Comparison of ENCODE assay signal across 19 mouse cellular contexts in genomic region chr8:80263468-80263945, GRCm38 (mm10).
DNase-seq lines count a peak whose midpoint lies in the region; ATAC-seq and TF ChIP-seq lines count a peak whose summit lies in the region.
"Had no signal": no experiment of that assay in that cellular context is flagged by ENCODE, and none has a peak within 500 bp of the region (broad histone marks: within the 10 kb centered on the region; RNA-seq: fewer than 3 reads in every experiment).

No protein-coding gene starts in this region.

- 31% methylated on average over 11 of the region's 11 CpGs for WGBS in kidney, postnatal 0 days
- WGBS in hindbrain, embryonic 14.5 days = 24% methylated on average over 11 of the region's 11 CpGs
- 36% methylated on average over 11 of the region's 11 CpGs for WGBS in midbrain, embryonic 15.5 days

- no peaks in the 10 kb centered on the region for H3K4me1 ChIP-seq in kidney, postnatal 0 days (replicated peaks; ENCODE audit: insufficient read depth, low read length)
- H3K4me1 ChIP-seq in hindbrain, embryonic 14.5 days (replicated peaks; ENCODE audit: control insufficient read depth, insufficient read depth, low read length) = peaks cover 5% of the 10 kb centered on the region; the same call in 1 of the 2 replicates
- no peaks in the 10 kb centered on the region for H3K4me1 ChIP-seq in midbrain, embryonic 15.5 days
- H3K4me1 ChIP-seq: embryonic facial prominence, embryonic 15.5 days; heart, embryonic 15.5 days; liver, embryonic 15.5 days had no signal

- no peak for ATAC-seq in kidney, postnatal 0 days (replicated peaks; ENCODE audit: low FRiP score, low read depth)
- peak; percentile 60; the same call in 1 of the 2 replicates for ATAC-seq in hindbrain, embryonic 14.5 days (ENCODE audit: low FRiP score)
- ATAC-seq in midbrain, embryonic 15.5 days (replicated peaks) = peak; percentile 67
- ATAC-seq: Patski had no signal

- no peak overlapping the region for H3K4me3 ChIP-seq in kidney, postnatal 0 days (replicated peaks; ENCODE audit: low read depth, low read length)
- no peak overlapping the region for H3K4me3 ChIP-seq in hindbrain, embryonic 14.5 days (replicated peaks; ENCODE audit: low read length)
- no peak overlapping the region for H3K4me3 ChIP-seq in midbrain, embryonic 15.5 days
- H3K4me3 ChIP-seq: embryonic facial prominence, embryonic 15.5 days; heart, embryonic 15.5 days; kidney, embryonic 15.5 days; left cerebral cortex, adult 2 months; liver, embryonic 15.5 days had no signal

- no peak overlapping the region for H3K4me2 ChIP-seq in kidney, postnatal 0 days (ENCODE audit: low read length)
- peak overlapping the region; percentile 15 for H3K4me2 ChIP-seq in hindbrain, embryonic 14.5 days (replicated peaks)
- H3K4me2 ChIP-seq in midbrain, embryonic 15.5 days = no peak overlapping the region
- H3K4me2 ChIP-seq: embryonic facial prominence, embryonic 15.5 days; heart, embryonic 15.5 days; kidney, embryonic 15.5 days; liver, embryonic 15.5 days had no signal

- H3K9ac ChIP-seq in kidney, postnatal 0 days (ENCODE audit: low read depth, low read length) = no peak overlapping the region
- peak overlapping the region; percentile 40; the same call in 1 of the 2 replicates for H3K9ac ChIP-seq in hindbrain, embryonic 14.5 days
- no peak overlapping the region for H3K9ac ChIP-seq in midbrain, embryonic 15.5 days
- H3K9ac ChIP-seq: embryonic facial prominence, embryonic 15.5 days; heart, embryonic 15.5 days; kidney, embryonic 15.5 days; liver, embryonic 15.5 days had no signal

- no peak for TF ChIP-seq CTCF in kidney, postnatal 0 days (IDR thresholded peaks at IDR 0.05; ENCODE audit: low read depth)

- no peaks in the 10 kb centered on the region for H3K36me3 ChIP-seq in kidney, postnatal 0 days (ENCODE audit: insufficient read depth, low read length)
- no peaks in the 10 kb centered on the region for H3K36me3 ChIP-seq in hindbrain, embryonic 14.5 days (replicated peaks; ENCODE audit: control insufficient read depth, insufficient read depth)
- H3K36me3 ChIP-seq in midbrain, embryonic 15.5 days (replicated peaks) = no peaks in the 10 kb centered on the region
- H3K36me3 ChIP-seq: embryonic facial prominence, embryonic 15.5 days; heart, embryonic 15.5 days; kidney, embryonic 15.5 days; liver, embryonic 15.5 days had no signal

- no peaks in the 10 kb centered on the region for H3K9me3 ChIP-seq in kidney, postnatal 0 days (replicated peaks; ENCODE audit: low read length)
- no peaks in the 10 kb centered on the region for H3K9me3 ChIP-seq in hindbrain, embryonic 14.5 days (ENCODE audit: control insufficient read depth, low read length)
- no peaks in the 10 kb centered on the region for H3K9me3 ChIP-seq in midbrain, embryonic 15.5 days
- H3K9me3 ChIP-seq: embryonic facial prominence, embryonic 15.5 days; heart, embryonic 15.5 days; kidney, embryonic 15.5 days; liver, embryonic 15.5 days had no signal

- DNase-seq in kidney, postnatal 0 days (ENCODE audit: low spot score) = peak; percentile 41
- no peak for DNase-seq in kidney, adult 11 months
- DNase-seq in fat pad, adult 2 months (ENCODE audit: extremely low read depth, low read depth, low spot score) = peak; percentile 87
- peak; percentile 34 for DNase-seq in hindbrain, embryonic 14.5 days (ENCODE audit: low spot score)
- DNase-seq in spleen, postnatal 14 days (ENCODE audit: low spot score in 2 of 2) = no peak
- no peak for DNase-seq in yolk sac, embryonic 10.5 days (ENCODE audit: low spot score)
- DNase-seq in left cerebral cortex, adult 18-20 months (ENCODE audit: low spot score in 2 of 2) = no peak
- DNase-seq: adrenal gland, postnatal 36 days; cerebellum, adult 8-10 months; gastrocnemius, postnatal 10 days; right cerebral cortex, adult 18-20 months; thymus, postnatal 25 days had no signal

- H3K27me3 ChIP-seq in kidney, postnatal 0 days (ENCODE audit: insufficient read depth, low read length) = no peaks in the 10 kb centered on the region
- H3K27me3 ChIP-seq in hindbrain, embryonic 14.5 days (ENCODE audit: control insufficient read depth, insufficient read depth, low read length) = no peaks in the 10 kb centered on the region
- H3K27me3 ChIP-seq in midbrain, embryonic 15.5 days (replicated peaks) = no peaks in the 10 kb centered on the region
- H3K27me3 ChIP-seq: embryonic facial prominence, embryonic 15.5 days; heart, embryonic 15.5 days; liver, embryonic 15.5 days; Patski had no signal

- H3K27ac ChIP-seq in kidney, postnatal 0 days = no peak overlapping the region
- H3K27ac ChIP-seq in hindbrain, embryonic 14.5 days = peak overlapping the region; percentile 28
- no peak overlapping the region for H3K27ac ChIP-seq in midbrain, embryonic 15.5 days
- H3K27ac ChIP-seq: embryonic facial prominence, embryonic 15.5 days; heart, embryonic 15.5 days; kidney, embryonic 15.5 days; left cerebral cortex, adult 2 months; liver, embryonic 15.5 days had no signal

Comparison
In these comparisons a context has a peak if more than half of its experiments do, and no peak if none do; other contexts are left out.
1. DNase-seq: peak in kidney, postnatal 0 days (single experiment), fat pad, adult 2 months (single experiment) and hindbrain, embryonic 14.5 days (single experiment); none in kidney, adult 11 months (single experiment), spleen, postnatal 14 days (0 of 2), yolk sac, embryonic 10.5 days (single experiment) and left cerebral cortex, adult 18-20 months (0 of 2).